Mouse (Mus musculus): ENCODE results near the gene Nlrp3.

GRCm38 (mm10) chr11:59531562-59531961 is 9.8 kb upstream of the Nlrp3 start:
- no peak for TF ChIP-seq CTCF (IDR thresholded peaks at IDR 0.05; ENCODE audit: control insufficient read depth, insufficient read depth, insufficient read length)
- no peak for TF ChIP-seq CEBPB (IDR thresholded peaks at IDR 0.05; ENCODE audit: low read depth)
- no peak for TF ChIP-seq MAX (IDR thresholded peaks at IDR 0.05)
- TF ChIP-seq USF1 (IDR thresholded peaks at IDR 0.05; ENCODE audit: low read depth), result no peak
- TF ChIP-seq MYOG (IDR thresholded peaks at IDR 0.05; ENCODE audit: control insufficient read depth, extremely low read depth, insufficient read length), result no peak

Measured in C2C12 (cell line).